Mouse (Mus musculus) brain, adult 2 months (tissue): ENCODE measurements around the gene Cep72.
"Not testable (repeated sequence)": the region's sequence is repeated elsewhere in the genome, so short reads cannot be mapped to it uniquely, and the experiment has no call there.

Source experiments
- DNase-seq: peaks from one replicate; pipeline ENCODE4 v3.0.0; 2011; ENCODE audit warnings: low read depth, low spot score

Cep72 gene

GRCm38 (mm10) chr13:74031133-74031532 lies 31.0 kb downstream of the Cep72 start:
- no peak for DNase-seq

- DNase-seq: no peak
These were observed 31.4 kb downstream of the Cep72 start for GRCm38 (mm10) chr13:74030691-74031090.

- DNase-seq: no peak
These were observed 33.1 kb downstream of the Cep72 start for GRCm38 (mm10) chr13:74029013-74029412.

GRCm38 (mm10) chr13:74028116-74028515 lies 34.0 kb downstream of the Cep72 start:
- DNase-seq: peak; percentile 94

- peak; percentile 77 for DNase-seq
These were observed 35.9 kb downstream of the Cep72 start for GRCm38 (mm10) chr13:74026215-74026614.

- peak; percentile 52 for DNase-seq
These were observed 36.7 kb downstream of the Cep72 start for GRCm38 (mm10) chr13:74025151-74026081.

- not testable (repeated sequence) for DNase-seq
These were observed 43.1 kb downstream of the Cep72 start for GRCm38 (mm10) chr13:74019006-74019405.

- DNase-seq: no peak
These were observed 44.7 kb downstream of the Cep72 start for GRCm38 (mm10) chr13:74017426-74017825.

- DNase-seq: no peak
These were observed 46.2 kb downstream of the Cep72 start for GRCm38 (mm10) chr13:74015908-74016307.

GRCm38 (mm10) chr13:74010678-74011077 lies 51.4 kb downstream of the Cep72 start:
- DNase-seq: peak; percentile 91

- DNase-seq: peak; percentile 93
These were observed 52.1 kb downstream of the Cep72 start for GRCm38 (mm10) chr13:74009791-74010614.

- peak; percentile 98 for DNase-seq
These were observed 53.0 kb downstream of the Cep72 start, which contains the start of gene Tppp for GRCm38 (mm10) chr13:74008948-74009718. TSS of gene Tppp (plus strand) at chr13:74009407.

GRCm38 (mm10) chr13:74008216-74008615 lies 53.9 kb downstream of the Cep72 start:
- not testable (repeated sequence) for DNase-seq

GRCm38 (mm10) chr13:74006881-74007280 lies 55.2 kb downstream of the Cep72 start:
- DNase-seq: not testable (repeated sequence)

GRCm38 (mm10) chr13:74001492-74001891 lies 60.6 kb downstream of the Cep72 start:
- DNase-seq: no peak

GRCm38 (mm10) chr13:74000961-74001360 lies 61.1 kb downstream of the Cep72 start:
- peak; percentile 44 for DNase-seq

- no peak for DNase-seq
These were observed 61.6 kb downstream of the Cep72 start for GRCm38 (mm10) chr13:74000519-74000918.

- no peak for DNase-seq
These were observed 65.6 kb downstream of the Cep72 start for GRCm38 (mm10) chr13:73996456-73996855.

- DNase-seq: no peak
These were observed 70.8 kb downstream of the Cep72 start for GRCm38 (mm10) chr13:73991267-73991666.

- DNase-seq: no peak
These were observed 71.3 kb downstream of the Cep72 start for GRCm38 (mm10) chr13:73990761-73991160.

GRCm38 (mm10) chr13:73990325-73990724 lies 71.8 kb downstream of the Cep72 start:
- no peak for DNase-seq
